Mouse (Mus musculus): Measurements from ENCODE around the gene Ovca2.

Ovca2 gene

DNA sequence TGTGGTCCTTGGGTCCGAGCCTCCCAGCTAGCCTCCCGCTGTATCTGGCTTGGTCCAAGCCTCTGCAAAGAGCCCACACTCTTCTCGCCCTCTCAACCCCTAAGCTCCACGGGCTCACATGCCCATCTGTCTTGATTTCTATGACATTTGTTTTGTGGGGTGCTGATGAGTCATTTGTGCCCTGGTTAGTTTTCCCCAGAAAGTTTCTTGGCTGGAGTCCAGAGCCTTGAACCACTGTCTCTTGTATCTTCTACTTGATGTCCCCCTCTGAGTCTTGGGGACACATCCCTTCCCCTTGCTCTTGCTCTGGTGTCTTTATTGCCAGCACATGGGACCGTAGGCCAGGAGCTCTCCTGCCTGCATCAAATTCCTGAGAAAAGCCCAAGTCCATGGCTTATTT, 21.3 kb upstream of the Ovca2 start:
- in situ Hi-C loops (cut with MboI; ENCODE audit: low pct_unique_long_range_greater_than_20kb in 1 of 2, low sequenced_read_pairs in 2 of 2, unreplicated experiment in 1 of 2) = loop anchor here in 1 of 2 experiments (25.0 kb wide), 1 partner anchor 212 kb away; the partner anchor contains the start of gene Serpinf1

- in situ Hi-C loops (cut with MboI; ENCODE audit: low pct_unique_long_range_greater_than_20kb in 1 of 2, low sequenced_read_pairs in 2 of 2, unreplicated experiment in 1 of 2) = loop anchor here in 1 of 2 experiments (25.0 kb wide), 1 partner anchor 214 kb away; the partner anchor contains the start of gene Serpinf1
Observed at GRCm38 (mm10) chr11:75198792-75199191, 20.2 kb upstream of the Ovca2 start.

- in situ Hi-C loops (cut with MboI; ENCODE audit: low pct_unique_long_range_greater_than_20kb in 1 of 2, low sequenced_read_pairs in 2 of 2, unreplicated experiment in 1 of 2) = loop anchor here in 1 of 2 experiments (25.0 kb wide), 1 partner anchor 214 kb away; the partner anchor contains the start of gene Serpinf1
Observed at GRCm38 (mm10) chr11:75197956-75198355, 19.3 kb upstream of the Ovca2 start.

- in situ Hi-C loops (cut with MboI; ENCODE audit: low pct_unique_long_range_greater_than_20kb in 1 of 2, low sequenced_read_pairs in 2 of 2, unreplicated experiment in 1 of 2) = loop anchor here in 1 of 2 experiments (25.0 kb wide), 1 partner anchor 216 kb away; the partner anchor contains the start of gene Serpinf1
Observed at GRCm38 (mm10) chr11:75196131-75196530, 17.5 kb upstream of the Ovca2 start.

- in situ Hi-C loops (cut with MboI; ENCODE audit: low pct_unique_long_range_greater_than_20kb in 1 of 2, low sequenced_read_pairs in 2 of 2, unreplicated experiment in 1 of 2) = loop anchor here (5.0 to 25.0 kb wide), 2 partner anchors 97 to 217 kb away; partner anchors contain the start of gene Serpinf1 (in 1 of the 2)
Observed at GRCm38 (mm10) chr11:75194850-75195461, 16.3 kb upstream of the Ovca2 start.

- in situ Hi-C loops (cut with MboI; ENCODE audit: low pct_unique_long_range_greater_than_20kb in 1 of 2, low sequenced_read_pairs in 2 of 2, unreplicated experiment in 1 of 2) = loop anchor here (5.0 to 25.0 kb wide), 2 partner anchors 98 to 218 kb away; partner anchors contain the start of gene Serpinf1 (in 1 of the 2)
Observed at GRCm38 (mm10) chr11:75194121-75194849, 15.7 kb upstream of the Ovca2 start.

DNA sequence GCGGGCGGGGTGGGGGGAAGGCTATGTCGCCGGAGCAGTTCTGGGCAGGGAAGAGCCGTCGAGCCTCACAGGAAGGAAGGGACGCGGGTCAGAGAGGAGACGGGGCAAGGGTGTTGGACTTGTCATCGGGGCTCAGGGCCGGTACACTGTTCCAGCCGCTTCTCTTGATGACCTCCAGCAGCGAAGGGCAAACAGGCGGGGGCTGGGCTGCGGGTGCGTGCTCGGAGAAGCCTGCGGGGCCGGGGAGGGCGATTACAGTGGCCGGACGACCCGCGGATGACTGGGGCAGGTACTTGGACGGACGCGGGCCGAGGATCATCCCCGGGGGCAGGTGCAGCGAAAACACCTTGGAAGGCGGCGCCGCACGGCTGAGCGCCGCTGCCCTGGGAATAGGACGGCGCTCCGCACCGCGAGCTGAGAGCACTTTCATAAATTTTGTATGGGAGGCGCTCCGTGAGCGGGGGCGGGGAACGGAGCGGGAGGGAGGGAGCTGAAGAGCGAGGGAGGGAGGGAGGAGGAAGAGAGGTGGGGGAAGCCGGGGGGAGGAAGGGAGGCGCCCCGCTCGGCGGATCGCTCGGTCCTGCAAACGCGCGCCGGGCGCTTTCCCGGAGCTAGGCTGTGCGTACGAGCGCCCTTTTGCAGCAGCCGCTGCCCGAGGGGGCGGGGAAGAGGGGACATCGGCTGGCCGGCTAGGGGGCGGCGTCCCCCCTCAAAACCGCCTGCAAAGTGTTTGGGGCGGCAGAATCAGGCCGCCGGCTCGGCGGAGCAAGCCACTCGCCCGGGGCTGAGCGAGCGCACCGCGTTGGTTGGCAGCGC, 14.8 kb upstream of the Ovca2 start, which contains the start of gene Rtn4rl1:
Gene Rtn4rl1 (plus strand): TSS at position 528 of the 816 bp plus-strand sequence.
- in situ Hi-C loops (cut with MboI; ENCODE audit: low pct_unique_long_range_greater_than_20kb in 1 of 2, low sequenced_read_pairs in 2 of 2, unreplicated experiment in 1 of 2) = loop anchor here (5.0 to 25.0 kb wide), 2 partner anchors 99 to 219 kb away; partner anchors contain the start of gene Serpinf1 (in 1 of the 2)

- in situ Hi-C loops (cut with MboI; ENCODE audit: low pct_unique_long_range_greater_than_20kb in 1 of 2, low sequenced_read_pairs in 2 of 2, unreplicated experiment in 1 of 2) = loop anchor here (5.0 to 25.0 kb wide), 2 partner anchors 100 to 220 kb away; partner anchors contain the start of gene Serpinf1 (in 1 of the 2)
Observed at GRCm38 (mm10) chr11:75192336-75193214, 13.9 kb upstream of the Ovca2 start.

GRCm38 (mm10) chr11:75191841-75192240, 13.2 kb upstream of the Ovca2 start:
- in situ Hi-C loops (cut with MboI; ENCODE audit: low pct_unique_long_range_greater_than_20kb in 1 of 2, low sequenced_read_pairs in 2 of 2, unreplicated experiment in 1 of 2) = loop anchor here (5.0 to 25.0 kb wide), 2 partner anchors 100 to 220 kb away; partner anchors contain the start of gene Serpinf1 (in 1 of the 2)

DNA sequence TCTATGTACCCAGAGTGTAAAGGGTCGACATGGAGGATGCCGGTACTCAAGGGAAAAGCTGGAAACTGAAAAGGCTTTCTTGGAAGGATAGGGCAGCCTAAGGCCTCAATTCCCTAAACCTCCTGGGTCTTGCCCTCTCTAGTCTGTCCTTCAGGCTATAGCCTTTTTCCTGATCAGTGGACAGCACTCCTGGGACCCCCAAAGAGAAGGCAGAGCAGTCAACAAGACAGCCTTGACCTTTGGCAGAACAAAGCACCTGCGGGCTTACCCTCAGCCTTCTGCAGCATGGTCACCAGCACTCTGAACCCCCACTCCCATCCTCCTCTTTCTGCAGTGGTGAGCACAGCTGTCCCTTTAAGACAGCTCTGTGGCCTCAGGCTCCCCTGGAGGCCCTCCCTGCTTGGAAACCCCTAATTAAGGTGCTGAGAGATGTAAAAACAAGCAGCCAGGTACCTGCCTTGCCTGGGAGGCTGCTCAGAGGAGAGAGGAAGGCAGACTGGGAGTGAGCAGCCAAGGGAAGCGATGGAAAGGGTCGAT, 12.3 kb upstream of the Ovca2 start, which contains the start of gene Dph1:
Gene Dph1 (minus strand): TSS at position 337 of the 537 bp plus-strand sequence.
- in situ Hi-C loops (cut with MboI; ENCODE audit: low pct_unique_long_range_greater_than_20kb in 1 of 2, low sequenced_read_pairs in 2 of 2, unreplicated experiment in 1 of 2) = loop anchor here (5.0 to 25.0 kb wide), 2 partner anchors 101 to 221 kb away; partner anchors contain the start of gene Serpinf1 (in 1 of the 2)

DNA sequence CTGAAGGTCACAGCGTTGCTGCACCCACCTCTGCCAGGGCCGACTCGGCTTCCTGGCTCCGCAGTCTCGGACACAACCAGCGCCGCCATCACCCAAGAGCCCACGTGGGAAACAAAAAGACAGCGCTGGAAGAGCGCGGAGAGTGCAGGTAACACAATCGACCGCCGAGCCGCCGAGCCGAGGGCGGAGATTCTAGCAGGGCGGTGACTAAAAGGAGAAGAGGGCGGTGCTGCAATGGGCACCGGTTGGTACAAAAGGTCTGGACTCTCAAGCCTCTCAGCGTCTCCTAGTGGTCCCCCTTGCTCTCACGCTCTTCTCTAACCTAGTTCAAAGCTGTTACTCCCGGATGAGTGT, 11.7 kb upstream of the Ovca2 start:
- in situ Hi-C loops (cut with MboI; ENCODE audit: low pct_unique_long_range_greater_than_20kb in 1 of 2, low sequenced_read_pairs in 2 of 2, unreplicated experiment in 1 of 2) = loop anchor here (5.0 to 25.0 kb wide), 2 partner anchors 102 to 222 kb away; partner anchors contain the start of gene Serpinf1 (in 1 of the 2)

DNA sequence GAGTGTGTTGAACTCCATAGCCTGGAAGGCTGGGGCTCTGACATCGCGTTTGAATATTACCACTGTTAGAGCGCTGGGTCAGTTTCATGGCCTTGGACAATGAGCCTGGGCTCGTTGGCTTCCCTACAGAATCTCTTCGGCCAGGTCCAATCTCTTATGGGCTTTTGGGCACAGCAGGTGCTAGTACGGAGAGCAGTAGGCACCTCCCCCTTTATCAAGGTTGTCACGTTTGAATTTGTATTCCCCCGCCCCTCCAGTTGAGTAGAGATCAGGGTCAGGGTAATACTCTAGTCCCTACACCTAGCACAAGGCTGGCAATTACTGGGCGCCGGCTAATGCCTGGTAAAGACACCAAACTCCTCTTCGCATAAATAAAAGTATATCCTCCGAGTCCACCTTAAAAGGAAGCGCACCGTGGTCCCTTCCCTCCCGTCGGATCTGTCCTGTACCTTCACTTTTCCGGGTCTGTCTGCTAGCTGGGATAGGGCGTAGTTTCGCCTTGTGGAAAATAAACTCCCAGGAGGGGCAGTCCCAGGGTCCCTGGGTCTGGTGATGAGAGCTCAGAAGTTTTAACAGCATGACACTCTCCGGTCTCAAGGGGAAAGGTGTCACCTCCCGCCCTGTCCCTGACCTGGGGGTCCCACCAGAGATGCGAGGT, 11.2 kb upstream of the Ovca2 start:
- in situ Hi-C loops (cut with MboI; ENCODE audit: low pct_unique_long_range_greater_than_20kb in 1 of 2, low sequenced_read_pairs in 2 of 2, unreplicated experiment in 1 of 2) = loop anchor here (5.0 to 25.0 kb wide), 2 partner anchors 102 to 222 kb away; partner anchors contain the start of gene Serpinf1 (in 1 of the 2)

- in situ Hi-C loops (cut with MboI; ENCODE audit: low pct_unique_long_range_greater_than_20kb in 1 of 2, low sequenced_read_pairs in 2 of 2, unreplicated experiment in 1 of 2) = loop anchor here in 1 of 2 experiments (25.0 kb wide), 1 partner anchor 227 kb away; the partner anchor contains the start of gene Serpinf1
Observed at GRCm38 (mm10) chr11:75184986-75185385, 6.4 kb upstream of the Ovca2 start.

- in situ Hi-C loops (cut with MboI; ENCODE audit: low pct_unique_long_range_greater_than_20kb in 1 of 2, low sequenced_read_pairs in 2 of 2, unreplicated experiment in 1 of 2) = loop anchor here in 1 of 2 experiments (25.0 kb wide), 1 partner anchor 228 kb away; the partner anchor contains the start of gene Serpinf1
Observed at GRCm38 (mm10) chr11:75184573-75184972, 5.9 kb upstream of the Ovca2 start.

DNA sequence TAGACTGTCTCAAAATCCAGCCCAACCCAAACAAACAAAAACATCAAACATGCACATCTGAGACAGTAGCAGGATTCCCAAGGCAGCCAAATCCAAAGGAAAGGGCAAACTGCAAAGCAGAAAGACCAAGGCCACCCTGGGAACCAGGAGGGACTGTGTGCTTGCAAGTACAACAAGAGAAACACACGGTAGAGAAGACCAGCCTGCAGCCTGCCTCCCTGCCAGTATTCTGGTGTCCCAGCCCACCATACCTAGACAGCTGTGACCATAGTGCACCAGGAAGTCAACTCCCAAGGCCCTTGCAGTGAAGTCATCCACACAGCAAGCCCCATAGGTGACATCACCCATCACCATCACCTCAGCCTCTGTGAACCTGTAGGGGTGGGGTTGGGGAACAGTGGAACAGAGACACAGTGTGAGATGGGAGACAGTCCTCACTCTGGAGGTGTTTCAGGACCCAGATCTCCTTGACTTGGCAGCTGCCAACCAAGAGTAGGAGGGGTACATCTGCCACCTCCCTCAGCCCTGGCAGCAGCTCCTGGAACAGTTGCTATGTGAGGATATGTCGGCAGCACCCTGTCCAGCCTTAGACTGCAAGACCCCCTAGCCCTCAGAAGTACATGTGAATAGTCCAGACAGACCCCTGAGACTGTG, 5.4 kb upstream of the Ovca2 start:
- in situ Hi-C loops (cut with MboI; ENCODE audit: low pct_unique_long_range_greater_than_20kb in 1 of 2, low sequenced_read_pairs in 2 of 2, unreplicated experiment in 1 of 2) = loop anchor here in 1 of 2 experiments (25.0 kb wide), 1 partner anchor 228 kb away; the partner anchor contains the start of gene Serpinf1
